ENCODE assay signal across 26 mouse cellular contexts in the genomic region with DNA sequence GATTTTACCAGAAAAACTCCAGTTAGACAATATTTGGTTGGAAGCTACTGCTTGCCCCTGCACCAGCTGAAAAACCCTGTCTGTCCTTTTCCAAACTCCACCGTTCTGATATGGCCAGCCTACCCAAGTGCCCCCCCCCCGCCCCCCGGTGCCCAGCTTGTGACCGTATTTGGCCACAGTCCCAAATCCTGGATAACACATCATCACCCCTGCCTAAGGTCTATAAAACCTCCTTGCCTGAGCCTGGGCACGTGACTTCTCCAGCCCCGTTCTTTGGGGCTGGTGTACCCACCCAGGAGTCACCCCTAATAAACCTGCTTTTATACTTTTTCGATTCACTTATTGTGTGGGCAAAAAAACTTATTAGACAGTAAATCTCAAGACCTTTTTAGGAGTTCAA. TPM values are rescaled to one million over a fixed set of nuclear protein-coding genes. Genes with fewer than 3 reads are reported as not detected.
A peak's percentile ranks its signal among the peaks of the same experiment; 100 is the strongest.
DNase-seq lines count a peak whose midpoint lies in the region; ATAC-seq lines count a peak whose summit lies in the region.
"Had no signal": no experiment of that assay in that cellular context is flagged by ENCODE, and none has a peak within 500 bp of the region (broad histone marks: within the 10 kb centered on the region; RNA-seq: fewer than 3 reads in every experiment).

No protein-coding gene starts in this region.

- H3K4me3 ChIP-seq in heart, embryonic 12.5 days: no peak overlapping the region
- peak overlapping the region; percentile 4; the same call in 1 of the 2 replicates for H3K4me3 ChIP-seq in heart, embryonic 16.5 days (ENCODE audit: low read length)
- no peak overlapping the region for H3K4me3 ChIP-seq in kidney, embryonic 16.5 days (ENCODE audit: low read length)
- no peak overlapping the region for H3K4me3 ChIP-seq in limb, embryonic 13.5 days
- H3K4me3 ChIP-seq: embryonic facial prominence, embryonic 13.5 days; forebrain, embryonic 12.5 days; heart, embryonic 10.5 days; hindbrain, embryonic 12.5 days had no signal

- no peak for DNase-seq in heart, postnatal 4 days
- DNase-seq in heart, postnatal 14 days: no peak
- DNase-seq in kidney, adult 18-20 months: no peak
- no peak for DNase-seq in thymus, postnatal 10 days (ENCODE audit: low spot score in 2 of 2)
- DNase-seq: adrenal gland, adult 2 months; cerebellum, adult 18-20 months; cerebellum, adult 9-11 months; cerebellum, postnatal 36 days had no signal

- H3K9ac ChIP-seq in heart, embryonic 12.5 days: no peak overlapping the region
- H3K9ac ChIP-seq in heart, embryonic 16.5 days (ENCODE audit: low read length): no peak overlapping the region
- H3K9ac ChIP-seq in kidney, embryonic 16.5 days (replicated peaks; ENCODE audit: low read length): no peak overlapping the region
- H3K9ac ChIP-seq in limb, embryonic 13.5 days: no peak overlapping the region
- H3K9ac ChIP-seq: embryonic facial prominence, embryonic 13.5 days; forebrain, embryonic 12.5 days; hindbrain, embryonic 12.5 days had no signal

- no peaks in the 10 kb centered on the region for H3K9me3 ChIP-seq in heart, embryonic 12.5 days (replicated peaks)
- H3K9me3 ChIP-seq in heart, embryonic 16.5 days (replicated peaks; ENCODE audit: control insufficient read depth, low read length): no peaks in the 10 kb centered on the region
- H3K9me3 ChIP-seq in kidney, embryonic 16.5 days (ENCODE audit: low read length): no peaks in the 10 kb centered on the region
- no peaks in the 10 kb centered on the region for H3K9me3 ChIP-seq in limb, embryonic 13.5 days
- H3K9me3 ChIP-seq: embryonic facial prominence, embryonic 13.5 days; forebrain, embryonic 12.5 days; heart, embryonic 10.5 days; hindbrain, embryonic 12.5 days had no signal

- no peaks in the 10 kb centered on the region for H3K27me3 ChIP-seq in heart, embryonic 12.5 days (replicated peaks)
- H3K27me3 ChIP-seq in heart, embryonic 16.5 days (ENCODE audit: control insufficient read depth, insufficient read depth, low read length): no peaks in the 10 kb centered on the region
- no peaks in the 10 kb centered on the region for H3K27me3 ChIP-seq in kidney, embryonic 16.5 days (ENCODE audit: insufficient read depth, low read length)
- H3K27me3 ChIP-seq in limb, embryonic 13.5 days: no peaks in the 10 kb centered on the region
- H3K27me3 ChIP-seq: CH12.LX; embryonic facial prominence, embryonic 13.5 days; forebrain, embryonic 12.5 days; hindbrain, embryonic 12.5 days had no signal

- no peaks in the 10 kb centered on the region for H3K36me3 ChIP-seq in heart, embryonic 12.5 days
- no peaks in the 10 kb centered on the region for H3K36me3 ChIP-seq in heart, embryonic 16.5 days (ENCODE audit: control insufficient read depth, insufficient read depth)
- H3K36me3 ChIP-seq in kidney, embryonic 16.5 days (ENCODE audit: insufficient read depth, low read length): no peaks in the 10 kb centered on the region
- no peaks in the 10 kb centered on the region for H3K36me3 ChIP-seq in limb, embryonic 13.5 days
- H3K36me3 ChIP-seq: embryonic facial prominence, embryonic 13.5 days; forebrain, embryonic 12.5 days; heart, embryonic 10.5 days; hindbrain, embryonic 12.5 days had no signal

- H3K4me1 ChIP-seq in heart, embryonic 12.5 days (replicated peaks): peaks cover 14% of the 10 kb centered on the region
- peaks cover 13% of the 10 kb centered on the region for H3K4me1 ChIP-seq in heart, embryonic 16.5 days (ENCODE audit: control insufficient read depth, insufficient read depth, low read length)
- H3K4me1 ChIP-seq in kidney, embryonic 16.5 days (ENCODE audit: insufficient read depth, low read length): peaks cover 11% of the 10 kb centered on the region
- peaks cover 14% of the 10 kb centered on the region for H3K4me1 ChIP-seq in limb, embryonic 13.5 days
- H3K4me1 ChIP-seq: embryonic facial prominence, embryonic 13.5 days; forebrain, embryonic 12.5 days; hindbrain, embryonic 12.5 days had no signal

- WGBS in heart, embryonic 12.5 days: 54% methylated on average over 7 of the region's 7 CpGs
- 26% methylated on average over 7 of the region's 7 CpGs for WGBS in heart, embryonic 16.5 days
- 51% methylated on average over 7 of the region's 7 CpGs for WGBS in kidney, embryonic 16.5 days
- WGBS in limb, embryonic 13.5 days: 44% methylated on average over 7 of the region's 7 CpGs

- H3K4me2 ChIP-seq in heart, embryonic 12.5 days: peak overlapping the region; percentile 55
- H3K4me2 ChIP-seq in heart, embryonic 16.5 days (ENCODE audit: low read depth, low read length): peak overlapping the region; percentile 47
- 0 out of 2 replicates have a peak overlapping the region, but pooled peaks have one; percentile 10 for H3K4me2 ChIP-seq in kidney, embryonic 16.5 days (replicated peaks; ENCODE audit: low read depth, low read length)
- peak overlapping the region; percentile 39 for H3K4me2 ChIP-seq in limb, embryonic 13.5 days (replicated peaks)
- H3K4me2 ChIP-seq: embryonic facial prominence, embryonic 13.5 days; forebrain, embryonic 12.5 days; hindbrain, embryonic 12.5 days had no signal

- H3K27ac ChIP-seq in heart, embryonic 12.5 days (ENCODE audit: poor library complexity, severe bottlenecking): no peak overlapping the region
- peak overlapping the region; percentile 73 for H3K27ac ChIP-seq in heart, embryonic 16.5 days (ENCODE audit: low read length)
- H3K27ac ChIP-seq in kidney, embryonic 16.5 days (ENCODE audit: low read length): no peak overlapping the region
- no peak overlapping the region for H3K27ac ChIP-seq in limb, embryonic 13.5 days
- H3K27ac ChIP-seq: embryonic facial prominence, embryonic 13.5 days; forebrain, embryonic 12.5 days; hindbrain, embryonic 12.5 days had no signal

- ATAC-seq in heart, embryonic 12.5 days (ENCODE audit: insufficient number of reproducible peaks, low FRiP score): peak; percentile 25; the same call in 1 of the 2 replicates
- ATAC-seq in heart, embryonic 16.5 days (replicated peaks; ENCODE audit: extremely low read depth, insufficient read depth, low FRiP score): peak; percentile 49
- peak; percentile 35; the same call in 1 of the 2 replicates for ATAC-seq in kidney, embryonic 16.5 days (ENCODE audit: low FRiP score, low TSS enrichment)
- ATAC-seq in limb, embryonic 13.5 days (ENCODE audit: low FRiP score, low read depth): 0 out of 2 replicates have a peak, but pooled peaks have one; percentile 36
- ATAC-seq: activated CD4-positive, CD25-positive, alpha-beta regulatory T cell, adult 4 months; forebrain, embryonic 16.5 days; hindbrain, embryonic 16.5 days; inflammation-experienced regulatory T-cells, adult 6 months; intestine, postnatal 0 days; Patski had no signal

- intact Hi-C loops in heart, postnatal 14 days (cut with DNase I): no loop called here

RNA-seq across cellular contexts. Expression of gene Il2, which starts 21.1 kb away (rescaled TPM):
- 0.30 and 0.32 TPM in 2 replicates for polyA plus RNA-seq in heart, embryonic 12.5 days (2016; fragmentation: Nextera tagmentation; extraction: Ambion mirVana)
- not detected for total RNA-seq in heart, postnatal 4 days (2021)
- 0.22 and 0.45 TPM in 2 replicates for polyA plus RNA-seq in heart, embryonic 16.5 days (2015; fragmentation: Nextera tagmentation; extraction: Ambion mirVana)
- not detected for total RNA-seq in heart, postnatal 14 days (2021)
- polyA plus RNA-seq in kidney, embryonic 16.5 days (2015; fragmentation: Nextera tagmentation; extraction: Ambion mirVana): 0.34 TPM in 1 of 2 replicates, not detected in the other
- 0.34 and 0.47 TPM in 2 replicates for polyA plus RNA-seq in limb, embryonic 13.5 days (2015; fragmentation: Nextera tagmentation; extraction: Ambion mirVana)
- total RNA-seq: adrenal gland, adult 2 months; adrenal gland, postnatal 25 days; gastrocnemius, postnatal 10 days; gastrocnemius, postnatal 4 days had no signal
- polyA plus RNA-seq: adrenal gland, adult 2 months had no signal
